Mouse (Mus musculus): Measurements from ENCODE around the gene Asap3.

DNA sequence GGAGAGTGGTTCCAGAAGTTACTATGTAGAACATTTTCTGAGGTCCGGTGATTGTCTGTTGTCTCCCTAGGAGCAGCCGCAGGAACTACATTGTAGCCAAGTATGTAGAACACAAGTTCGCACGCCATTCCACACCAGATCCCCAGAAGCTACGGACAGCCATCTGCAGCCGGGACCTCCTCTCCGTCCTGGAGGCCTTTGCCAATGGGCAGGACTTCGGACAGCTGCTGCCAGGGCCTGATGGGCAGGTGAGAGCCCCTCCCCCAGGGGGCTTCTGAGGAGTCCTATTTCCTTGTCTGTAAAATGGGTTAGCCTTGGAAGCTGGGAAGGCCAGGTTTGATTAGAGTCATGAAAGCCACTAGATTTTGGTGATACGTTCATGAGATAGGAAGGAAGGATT, 32.9 kb downstream of the Asap3 start:
- TF ChIP-seq POLR2A (IDR thresholded peaks at IDR 0.05; ENCODE audit: extremely low read depth, insufficient read depth, low read length): no peak
- no peak for TF ChIP-seq CTCF (IDR thresholded peaks at IDR 0.05; ENCODE audit: extremely low read depth, insufficient read depth, low read length)

Measured in cortical plate, adult 2 months (tissue).